Mouse (Mus musculus) forebrain, embryonic 14.5 days (tissue): ENCODE measurements around the gene Bcas3. TPM values are rescaled to one million over a fixed set of nuclear protein-coding genes. Genes with fewer than 3 reads are reported as not detected.

Source experiments
- ATAC-seq: fragments of 200-750 bp; cut with Nextera tagmentation; 2 replicates; pipeline ENCODE4 v1.8.0; 2017; ENCODE audit warnings: mild to moderate bottlenecking, moderate library complexity
- DNase-seq: peaks from one replicate; pipeline ENCODE4 v3.0.0-alpha.2; 2015; ENCODE audit warnings: low spot score
- H3K27ac ChIP-seq: fragments of 300-500 bp; sonication (generic); 2 replicates; pipeline ENCODE4 v1.5.1; 2014; ENCODE audit warnings: low read depth, mild to moderate bottlenecking, control low read depth, low read length, moderate library complexity
- H3K27me3 ChIP-seq: fragments of 300-500 bp; sonication (generic); replicated peaks from 2 replicates; pipeline ENCODE4 v1.6.1; 2014; ENCODE audit warnings: low read length, control low read depth, mixed read lengths; ENCODE audit not compliant: control insufficient read depth, insufficient read depth
- H3K36me3 ChIP-seq: fragments of 300-500 bp; sonication (generic); 2 replicates; pipeline ENCODE4 v1.6.1; 2014; ENCODE audit warnings: low read length, control low read depth; ENCODE audit not compliant: control insufficient read depth, insufficient read depth
- H3K4me1 ChIP-seq: fragments of 300-500 bp; sonication (generic); 2 replicates; pipeline ENCODE4 v1.6.1; 2014; ENCODE audit warnings: antibody characterized with exemption, low read length, control low read depth; ENCODE audit not compliant: control insufficient read depth, insufficient read depth
- H3K4me2 ChIP-seq: fragments of 300-500 bp; sonication (generic); 2 replicates; pipeline ENCODE4 v1.6.1; 2014; ENCODE audit warnings: mild to moderate bottlenecking, control low read depth, low read length
- H3K4me3 ChIP-seq: fragments of 300-500 bp; sonication (generic); 2 replicates; pipeline ENCODE4 v1.5.1; 2014; ENCODE audit warnings: low read depth, low read length, control low read depth
- H3K9ac ChIP-seq: fragments of 300-500 bp; sonication (generic); 2 replicates; pipeline ENCODE4 v1.6.1; 2014; ENCODE audit warnings: mild to moderate bottlenecking, low read length, control low read depth, moderate library complexity
- H3K9me3 ChIP-seq: fragments of 300-500 bp; sonication (generic); replicated peaks from 2 replicates; pipeline ENCODE4 v1.6.1; 2016; ENCODE audit warnings: low read length, control low read depth, mixed read lengths; ENCODE audit not compliant: control insufficient read depth
- WGBS: fragments of 180-500 bp; shearing (Covaris S2); extraction: QIAGEN DNeasy Blood & Tissue Kit; methylation state at CpG from one replicate; pipeline ENCODE4 v1.1.7; 2014; 5-methylcytosine and 5-hydroxymethylcytosine counted together
- polyA plus RNA-seq: library from polyadenylated mRNA; unstranded; fragments of >200 nt; fragmentation: Nextera tagmentation; extraction: Ambion mirVana; gene quantifications from 2 replicates; pipeline ENCODE4 v1.2.1, GENCODE M21; 2014

Gene Bcas3
- polyA plus RNA-seq, 1 experiment from 2014 or later, result 27.5 TPM

- Histone ChIP-seq H3K9me3 (no peaks in the 10 kb centered on the region), H3K36me3 (no peaks in the 10 kb centered on the region), H3K27me3 (no peaks in the 10 kb centered on the region), H3K4me3 (no peak overlapping the region), H3K4me1 (no peaks in the 10 kb centered on the region), H3K27ac (no peak overlapping the region), H3K4me2 (no peak overlapping the region), H3K9ac (no peak overlapping the region)
- 67% methylated on average over 12 of the region's 12 CpGs for WGBS
- ATAC-seq (no peak), DNase-seq (no peak)
Measured at GRCm38 (mm10) chr11:85792534-85793215, 439.7 kb downstream of the Bcas3 start.

- ATAC-seq (no peak), DNase-seq (no peak)
- H3K27me3 ChIP-seq, result no peaks in the 10 kb centered on the region
- no peaks in the 10 kb centered on the region for H3K4me1 ChIP-seq
- no peak overlapping the region for H3K4me2 ChIP-seq
- no peak overlapping the region for H3K27ac ChIP-seq
- no peak overlapping the region for H3K9ac ChIP-seq
- 92% methylated on average over 4 of the region's 4 CpGs for WGBS
- H3K4me3 ChIP-seq, result no peak overlapping the region
- H3K9me3 ChIP-seq, result no peaks in the 10 kb centered on the region
- H3K36me3 ChIP-seq, result no peaks in the 10 kb centered on the region
Measured at GRCm38 (mm10) chr11:85799456-85799855, 446.5 kb downstream of the Bcas3 start.

GRCm38 (mm10) chr11:85799856-85800255, 446.9 kb downstream of the Bcas3 start:
- H3K4me1 ChIP-seq, result no peaks in the 10 kb centered on the region
- H3K27ac ChIP-seq, result no peak overlapping the region
- WGBS, result 86% methylated on average over 19 of the region's 19 CpGs
- H3K36me3 ChIP-seq, result no peaks in the 10 kb centered on the region
- no peaks in the 10 kb centered on the region for H3K27me3 ChIP-seq
- no peak overlapping the region for H3K4me2 ChIP-seq
- H3K9me3 ChIP-seq, result no peaks in the 10 kb centered on the region
- DNase-seq (no peak), ATAC-seq (no peak)
- H3K9ac ChIP-seq, result no peak overlapping the region
- H3K4me3 ChIP-seq, result no peak overlapping the region

GRCm38 (mm10) chr11:85800380-85800779, 447.4 kb downstream of the Bcas3 start:
- H3K4me1 ChIP-seq, result no peaks in the 10 kb centered on the region
- no peak for DNase-seq
- 91% methylated on average over 11 of the region's 11 CpGs for WGBS
- H3K36me3 ChIP-seq, result no peaks in the 10 kb centered on the region
- no peaks in the 10 kb centered on the region for H3K9me3 ChIP-seq
- H3K9ac ChIP-seq, result no peak overlapping the region
- ATAC-seq, result no peak
- no peak overlapping the region for H3K4me3 ChIP-seq
- no peaks in the 10 kb centered on the region for H3K27me3 ChIP-seq
- no peak overlapping the region for H3K27ac ChIP-seq
- H3K4me2 ChIP-seq, result no peak overlapping the region

- H3K4me3 ChIP-seq, result no peak overlapping the region
- no peak overlapping the region for H3K27ac ChIP-seq
- no peaks in the 10 kb centered on the region for H3K36me3 ChIP-seq
- WGBS, result 80% methylated on average over 5 of the region's 5 CpGs
- DNase-seq, result no peak
- no peaks in the 10 kb centered on the region for H3K4me1 ChIP-seq
- no peaks in the 10 kb centered on the region for H3K27me3 ChIP-seq
- H3K9ac ChIP-seq, result no peak overlapping the region
- no peaks in the 10 kb centered on the region for H3K9me3 ChIP-seq
- H3K4me2 ChIP-seq, result no peak overlapping the region
- no peak for ATAC-seq
Measured at GRCm38 (mm10) chr11:85804048-85804447, 451.1 kb downstream of the Bcas3 start.

GRCm38 (mm10) chr11:85805779-85806178, 452.8 kb downstream of the Bcas3 start:
- DNase-seq (no peak), ATAC-seq (no peak)
- Histone ChIP-seq H3K27me3 (no peaks in the 10 kb centered on the region), H3K4me2 (no peak overlapping the region), H3K4me3 (no peak overlapping the region), H3K27ac (no peak overlapping the region), H3K36me3 (no peaks in the 10 kb centered on the region), H3K9ac (no peak overlapping the region), H3K4me1 (no peaks in the 10 kb centered on the region), H3K9me3 (no peaks in the 10 kb centered on the region)
- 81% methylated on average over 1 of the region's 1 CpGs for WGBS

- ATAC-seq (no peak), DNase-seq (no peak)
- no peak overlapping the region for H3K4me3 ChIP-seq
- no peaks in the 10 kb centered on the region for H3K4me1 ChIP-seq
- H3K27me3 ChIP-seq, result no peaks in the 10 kb centered on the region
- no peak overlapping the region for H3K4me2 ChIP-seq
- no peaks in the 10 kb centered on the region for H3K9me3 ChIP-seq
- no peak overlapping the region for H3K27ac ChIP-seq
- no peaks in the 10 kb centered on the region for H3K36me3 ChIP-seq
- WGBS, result 90% methylated on average over 11 of the region's 11 CpGs
- H3K9ac ChIP-seq, result no peak overlapping the region
Measured at GRCm38 (mm10) chr11:85807353-85807752, 454.4 kb downstream of the Bcas3 start.

- no peaks in the 10 kb centered on the region for H3K36me3 ChIP-seq
- ATAC-seq, result no peak
- no peak overlapping the region for H3K27ac ChIP-seq
- H3K4me1 ChIP-seq, result no peaks in the 10 kb centered on the region
- WGBS, result 80% methylated on average over 4 of the region's 4 CpGs
- H3K4me2 ChIP-seq, result no peak overlapping the region
- no peaks in the 10 kb centered on the region for H3K27me3 ChIP-seq
- no peak overlapping the region for H3K4me3 ChIP-seq
- H3K9ac ChIP-seq, result no peak overlapping the region
- no peaks in the 10 kb centered on the region for H3K9me3 ChIP-seq
- no peak for DNase-seq
Measured at GRCm38 (mm10) chr11:85811229-85811628, 458.3 kb downstream of the Bcas3 start.

- Histone ChIP-seq H3K27me3 (no peaks in the 10 kb centered on the region), H3K27ac (no peak overlapping the region), H3K4me1 (no peaks in the 10 kb centered on the region), H3K9me3 (no peaks in the 10 kb centered on the region), H3K9ac (no peak overlapping the region), H3K4me3 (no peak overlapping the region), H3K4me2 (no peak overlapping the region), H3K36me3 (no peaks in the 10 kb centered on the region)
- ATAC-seq, result no peak
- DNase-seq, result no peak
- WGBS, result 91% methylated on average over 5 of the region's 5 CpGs
Measured at GRCm38 (mm10) chr11:85811676-85812075, 458.7 kb downstream of the Bcas3 start.
